Mouse (Mus musculus): ENCODE measurements around the gene Mcoln2.

DNA sequence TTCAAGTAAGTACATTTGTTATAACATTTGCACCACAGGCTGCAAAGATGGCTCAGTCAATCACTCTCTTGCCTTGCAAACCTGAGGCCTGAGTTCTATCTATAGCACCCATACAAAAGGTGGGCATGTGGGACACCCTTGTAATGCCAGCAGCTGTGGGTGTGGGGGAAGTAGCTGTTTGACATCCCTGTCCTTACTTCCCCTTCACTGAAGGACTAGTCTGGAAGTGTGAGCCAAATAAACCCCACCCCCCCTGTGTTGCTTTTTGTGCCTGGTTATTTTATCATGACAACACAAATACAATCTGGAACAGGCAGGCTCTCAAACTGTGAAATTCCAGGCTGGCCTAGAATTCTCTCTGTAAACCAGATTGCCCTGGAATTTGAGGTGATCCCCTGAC lies 49.7 kb upstream of the Mcoln2 start:
- TF ChIP-seq CTCF (IDR thresholded peaks at IDR 0.05; ENCODE audit: borderline replicate concordance, insufficient read depth, low read depth, low read length) (no peak), POLR2A (IDR thresholded peaks at IDR 0.05; ENCODE audit: borderline replicate concordance, insufficient read depth, low read length) (no peak)

Data from cerebellum, adult 2 months (tissue).